Mouse (Mus musculus): ENCODE measurements around the gene Gm14862.
"Not testable (repeated sequence)": the region's sequence is repeated elsewhere in the genome, so short reads cannot be mapped to it uniquely, and the experiment has no call there.

Gm14862 gene

DNA sequence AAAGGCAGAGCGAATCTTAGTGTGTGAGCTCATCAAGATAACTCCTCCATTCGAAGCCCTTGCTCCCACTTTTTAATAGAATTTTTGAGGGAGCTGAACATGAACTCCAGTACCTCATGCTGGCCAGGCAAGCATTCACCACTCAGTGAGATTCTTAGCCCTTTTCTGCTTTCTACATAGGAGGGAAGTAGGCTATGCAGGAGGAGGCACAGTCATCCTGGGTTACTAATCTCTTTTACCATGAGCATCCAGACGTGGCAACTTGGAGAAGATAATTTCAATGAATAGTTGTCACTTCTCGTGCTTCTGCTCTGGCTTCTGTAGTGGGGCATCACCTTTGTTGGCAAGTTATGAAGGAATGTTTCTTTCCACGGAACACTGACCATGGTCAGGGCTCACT lies at the start of gene Gm14862:
Gene Gm14862 (minus strand): TSS at position 134 of the 400 bp plus-strand sequence.
- TF ChIP-seq GATA4 (IDR thresholded peaks at IDR 0.05; ENCODE audit: insufficient replicate concordance, low read length) = no peak

DNA sequence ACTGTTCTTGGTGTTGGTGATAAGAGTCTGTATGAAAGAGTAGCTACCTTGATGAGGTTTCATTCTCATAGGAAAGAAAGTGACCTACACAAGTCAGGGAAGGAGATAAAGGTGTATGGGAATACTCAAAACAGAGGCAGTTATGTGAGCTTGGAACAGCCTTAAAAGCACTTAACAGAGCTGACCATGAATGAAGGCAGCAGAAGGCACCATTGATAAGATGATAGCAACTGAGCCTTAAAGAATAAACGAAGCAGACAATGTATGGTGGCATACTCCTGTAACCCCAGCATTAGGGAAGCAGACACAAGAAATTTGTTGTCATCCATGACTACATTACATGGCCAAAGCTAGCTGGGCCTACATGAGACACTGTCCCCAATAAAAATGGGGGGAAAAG lies 46.8 kb upstream of the Gm14862 start:
- no peak for TF ChIP-seq GATA4 (IDR thresholded peaks at IDR 0.05; ENCODE audit: insufficient replicate concordance, low read length)

DNA sequence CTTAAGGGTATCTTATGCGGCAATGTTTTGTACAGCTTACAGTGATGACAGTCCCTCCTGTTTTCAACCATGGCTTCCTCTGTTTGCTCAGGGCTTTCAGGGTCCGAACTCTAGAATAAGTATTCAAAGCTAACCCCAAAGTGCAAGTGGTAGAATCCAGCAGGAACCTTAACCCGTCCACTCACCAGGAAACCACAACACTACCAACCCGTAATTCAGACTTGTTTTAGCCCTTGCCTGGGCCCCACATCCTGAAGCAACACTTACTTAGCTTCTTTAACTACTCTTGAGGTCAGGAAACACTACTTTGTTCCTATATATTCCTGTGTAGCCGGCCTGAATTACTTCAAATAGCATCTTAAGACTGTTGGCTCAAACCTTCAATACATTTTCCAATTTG lies 46.1 kb upstream of the Gm14862 start:
- no peak for TF ChIP-seq GATA4 (IDR thresholded peaks at IDR 0.05; ENCODE audit: insufficient replicate concordance, low read length)

DNA sequence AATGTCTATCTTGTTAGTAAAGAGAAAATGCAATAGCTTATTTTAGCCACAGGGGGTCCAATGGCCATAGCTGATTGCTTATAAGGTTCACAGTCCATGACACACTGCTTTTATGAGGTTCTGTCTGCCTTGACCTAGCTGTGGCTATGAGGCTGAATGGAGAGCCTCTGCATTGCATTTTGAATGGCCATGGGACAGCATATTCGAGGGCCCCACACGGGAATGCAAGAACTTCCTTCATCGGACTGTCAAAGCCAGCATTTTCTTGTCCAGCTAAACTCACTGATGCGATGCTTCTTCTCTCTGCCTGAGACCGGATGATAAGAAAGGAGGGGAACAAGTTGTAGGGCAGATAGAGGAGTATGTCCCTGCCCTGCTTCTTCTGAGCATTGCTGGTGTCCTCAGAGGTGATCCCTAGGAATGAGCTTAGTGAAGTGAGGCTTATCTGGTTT lies 41.7 kb upstream of the Gm14862 start:
- TF ChIP-seq GATA4 (IDR thresholded peaks at IDR 0.05; ENCODE audit: insufficient replicate concordance, low read length) = no peak

DNA sequence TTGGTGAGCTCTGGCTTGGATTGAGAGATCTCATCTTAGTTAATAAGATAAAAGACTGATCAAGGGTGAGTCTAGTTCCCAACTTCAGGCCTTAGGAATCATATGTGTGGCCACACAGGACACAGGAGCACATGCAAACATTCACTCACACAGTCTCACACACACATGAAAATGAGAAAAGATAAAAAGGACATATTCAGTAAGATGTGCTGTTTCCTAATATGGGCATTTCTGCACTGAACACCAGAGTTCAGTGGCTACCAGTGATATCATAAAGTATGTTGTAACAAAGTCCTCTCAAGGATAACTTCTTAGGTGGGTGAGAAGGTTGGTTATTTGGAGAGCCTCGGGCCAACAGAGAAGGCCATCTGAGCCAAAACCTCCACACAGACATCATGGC lies 26.8 kb upstream of the Gm14862 start, which contains the start of gene H2al1m:
Gene H2al1m (plus strand): TSS at position 301 of the 400 bp plus-strand sequence.
- not testable (repeated sequence) for TF ChIP-seq GATA4 (IDR thresholded peaks at IDR 0.05; ENCODE audit: insufficient replicate concordance, low read length)

DNA sequence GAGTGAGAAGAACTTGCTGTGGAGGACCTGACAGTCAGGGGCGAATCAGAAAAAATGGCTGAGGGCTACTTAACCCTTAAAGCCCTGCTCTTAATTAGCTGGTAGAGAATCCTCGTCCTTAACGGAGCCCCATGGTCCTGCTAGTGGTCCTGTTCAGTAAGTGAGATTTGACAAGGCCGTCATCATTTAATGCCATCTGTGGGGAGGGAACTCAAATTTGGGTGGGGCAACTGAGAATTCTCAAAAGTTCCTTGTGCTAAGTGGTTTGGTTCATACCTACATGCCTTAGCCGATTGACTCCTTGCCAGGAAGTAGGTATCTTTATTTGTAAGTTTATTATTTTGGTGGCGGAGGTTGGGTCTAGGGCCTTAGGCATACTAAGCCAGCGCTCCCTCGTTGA lies 17.6 kb upstream of the Gm14862 start:
- no peak for TF ChIP-seq GATA4 (IDR thresholded peaks at IDR 0.05; ENCODE audit: insufficient replicate concordance, low read length)

DNA sequence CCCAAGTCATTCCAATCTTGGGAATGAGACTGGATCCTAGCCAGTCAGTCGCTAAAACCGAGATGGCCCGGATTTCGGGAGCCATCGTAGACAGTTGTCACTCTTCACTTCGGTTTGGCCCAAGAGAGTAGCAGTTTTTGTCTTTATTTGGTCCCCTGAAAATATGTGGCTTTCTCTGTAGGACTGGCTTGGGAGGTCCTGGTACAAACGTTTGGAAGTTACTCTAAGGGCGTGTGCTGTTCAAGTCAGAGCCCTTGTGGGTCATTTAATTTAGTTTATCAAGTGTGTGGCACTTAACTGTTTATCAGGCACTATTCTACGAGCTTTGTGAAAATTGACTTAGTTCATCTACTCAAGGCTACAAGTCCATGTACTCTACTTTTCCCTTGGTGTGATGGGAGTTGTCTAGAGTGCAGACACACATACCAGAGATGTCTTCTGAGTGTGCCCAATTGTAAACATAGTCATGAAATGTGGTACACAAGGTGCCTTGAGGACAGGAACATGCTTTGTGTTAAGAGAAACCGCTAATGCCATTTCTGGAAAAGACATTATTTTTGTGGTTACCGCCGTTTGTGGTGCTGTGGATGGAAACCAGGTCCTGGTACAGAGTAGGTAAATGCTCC lies 16.8 kb upstream of the Gm14862 start:
- no peak for TF ChIP-seq GATA4 (IDR thresholded peaks at IDR 0.05; ENCODE audit: insufficient replicate concordance, low read length)

DNA sequence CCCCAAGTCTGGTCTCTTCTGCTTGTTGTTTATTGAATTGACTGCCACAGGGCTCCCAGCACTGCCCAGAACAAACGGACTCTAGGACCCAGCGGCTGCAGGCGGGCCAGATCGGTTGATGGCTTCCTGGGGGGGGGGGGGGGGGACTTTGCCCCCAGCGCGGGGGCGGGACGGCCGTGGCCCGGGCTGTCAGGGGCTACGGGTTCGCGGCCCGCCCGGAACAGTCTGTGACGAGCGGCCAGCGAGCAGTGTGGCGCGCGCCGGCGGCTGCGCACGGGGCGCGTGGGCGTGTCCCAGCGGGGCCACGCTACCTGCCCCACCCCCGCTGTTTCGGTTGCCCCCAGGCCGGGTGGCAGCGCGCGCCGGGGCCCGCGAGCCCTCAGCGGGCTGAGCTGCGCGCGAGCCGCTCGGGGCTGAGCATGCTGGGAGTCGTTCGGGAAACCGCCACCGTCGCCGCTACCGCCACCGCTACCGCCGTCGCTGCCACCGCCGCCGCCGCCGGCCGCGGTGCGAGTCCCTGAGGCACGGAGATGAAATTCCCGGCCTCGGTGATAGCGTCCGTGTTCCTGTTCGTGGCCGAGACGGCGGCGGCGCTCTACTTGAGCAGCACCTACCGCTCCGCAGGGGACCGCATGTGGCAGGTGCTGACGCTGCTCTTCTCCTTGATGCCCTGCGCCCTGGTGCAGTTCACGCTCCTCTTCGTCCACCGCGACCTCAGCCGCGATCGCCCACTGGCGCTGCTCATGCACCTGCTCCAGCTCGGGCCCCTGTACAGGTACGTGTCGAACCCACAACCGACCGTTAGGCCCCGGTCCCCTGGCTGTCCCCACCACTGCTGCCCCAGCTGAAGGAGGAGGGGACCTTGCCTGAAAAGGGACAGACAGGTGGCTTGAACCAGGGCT lies 16.0 kb upstream of the Gm14862 start, which contains the start of gene Xk:
Gene Xk (plus strand): TSS at position 297 of the 902 bp plus-strand sequence.
- no peak for TF ChIP-seq GATA4 (IDR thresholded peaks at IDR 0.05; ENCODE audit: insufficient replicate concordance, low read length)

DNA sequence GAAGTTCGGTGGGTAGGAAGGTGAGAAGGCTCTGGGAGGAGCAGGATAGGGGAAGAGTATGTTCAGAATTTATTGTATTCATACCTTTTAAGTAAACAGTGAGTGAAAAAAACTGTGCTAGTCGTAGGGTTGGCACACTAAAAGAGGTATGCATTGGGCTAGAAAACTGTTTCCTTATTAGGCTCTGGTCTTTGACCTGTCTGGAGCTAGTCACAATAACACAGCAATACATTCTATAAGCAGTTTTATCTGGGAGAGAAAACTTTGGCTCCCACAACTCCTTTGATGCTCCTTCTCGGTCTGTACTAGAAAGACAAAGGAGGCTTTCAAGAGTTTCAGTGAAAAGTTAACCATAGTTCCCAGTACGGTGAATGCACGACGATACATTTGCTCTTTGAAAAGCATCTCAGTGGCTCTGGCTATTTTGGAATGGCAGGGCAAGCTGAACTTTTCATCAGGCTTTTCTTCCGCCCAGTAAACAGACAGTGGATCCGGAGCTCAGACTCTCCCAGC lies 15.3 kb upstream of the Gm14862 start:
- no peak for TF ChIP-seq GATA4 (IDR thresholded peaks at IDR 0.05; ENCODE audit: insufficient replicate concordance, low read length)

DNA sequence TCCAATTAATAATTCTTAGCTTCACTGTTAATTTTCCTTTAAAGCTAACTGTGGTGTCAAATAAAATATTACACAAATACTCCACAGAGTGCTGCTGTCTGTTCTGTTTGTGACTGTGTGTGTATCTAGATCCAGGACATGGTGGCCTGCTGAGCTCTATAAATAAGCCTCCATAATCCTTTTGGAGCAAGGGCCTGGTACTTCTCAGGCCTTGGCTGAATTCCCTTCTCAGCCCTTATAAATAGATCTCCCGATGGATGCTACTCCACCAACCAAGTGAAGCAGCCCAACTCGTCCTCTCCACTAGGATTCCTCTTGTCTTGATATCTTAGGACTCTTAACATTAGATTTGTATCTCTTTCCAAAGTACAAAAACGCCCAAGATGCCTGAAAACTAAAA lies 14.4 kb upstream of the Gm14862 start:
- TF ChIP-seq GATA4 (IDR thresholded peaks at IDR 0.05; ENCODE audit: insufficient replicate concordance, low read length) = no peak

DNA sequence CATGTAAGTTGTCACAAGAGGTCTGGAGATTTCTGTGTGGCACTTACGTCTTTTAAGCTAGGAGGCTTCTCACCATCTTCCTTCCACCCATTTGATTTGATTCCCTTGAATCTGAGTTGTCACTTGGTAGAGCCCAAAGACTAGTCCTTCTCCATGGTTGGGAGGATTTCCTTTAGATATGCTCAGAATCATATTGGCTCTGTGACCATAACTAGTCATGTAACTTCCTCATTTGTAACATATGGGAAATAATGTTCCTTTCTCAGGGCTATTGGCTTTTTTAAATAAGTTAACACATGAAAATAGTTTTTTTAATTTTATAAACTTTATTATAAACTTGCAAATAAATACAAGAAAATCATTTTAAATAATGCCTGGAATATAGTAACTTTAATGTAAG lies 2.6 kb upstream of the Gm14862 start:
- TF ChIP-seq GATA4 (IDR thresholded peaks at IDR 0.05; ENCODE audit: insufficient replicate concordance, low read length) = no peak

DNA sequence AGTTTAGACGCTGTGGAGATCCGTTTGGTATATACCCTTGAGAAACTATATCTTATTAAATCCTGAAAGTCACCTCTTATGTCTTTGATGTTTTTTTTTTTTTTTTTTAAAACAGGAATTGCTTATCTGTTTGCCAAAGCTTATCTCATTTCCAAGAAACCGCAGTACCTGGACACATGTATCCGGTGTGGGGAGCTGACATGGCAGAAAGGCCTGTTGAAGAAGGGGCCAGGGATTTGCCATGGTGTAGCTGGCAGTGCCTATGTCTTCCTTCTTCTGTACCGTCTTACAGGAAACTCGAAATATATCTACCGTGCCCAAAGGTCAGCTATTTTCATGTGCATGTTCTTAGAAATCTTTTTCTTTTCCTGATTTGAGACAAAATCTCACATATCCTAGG lies 1.1 kb upstream of the Gm14862 start:
- TF ChIP-seq GATA4 (IDR thresholded peaks at IDR 0.05; ENCODE audit: insufficient replicate concordance, low read length) = no peak

DNA sequence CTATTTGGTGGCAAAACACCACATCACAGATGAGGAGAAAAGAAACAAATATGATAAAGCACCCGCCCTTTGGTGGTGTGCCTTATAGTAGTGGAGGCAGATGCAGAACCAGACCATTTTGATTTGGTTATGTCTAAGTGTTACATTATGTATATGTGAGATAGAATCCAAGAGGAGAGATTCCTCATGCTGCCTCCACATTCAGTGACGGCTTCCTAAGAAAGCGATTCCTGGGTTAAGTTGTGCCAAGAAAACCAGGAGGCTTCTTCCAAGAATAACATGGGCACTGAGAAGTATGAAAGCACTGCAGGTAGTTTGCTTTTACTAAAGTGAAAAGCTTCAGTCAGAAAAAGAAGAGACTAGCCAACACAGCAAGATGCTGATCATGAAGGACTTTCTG lies 1.8 kb downstream of the Gm14862 start:
- no peak for TF ChIP-seq GATA4 (IDR thresholded peaks at IDR 0.05; ENCODE audit: insufficient replicate concordance, low read length)

DNA sequence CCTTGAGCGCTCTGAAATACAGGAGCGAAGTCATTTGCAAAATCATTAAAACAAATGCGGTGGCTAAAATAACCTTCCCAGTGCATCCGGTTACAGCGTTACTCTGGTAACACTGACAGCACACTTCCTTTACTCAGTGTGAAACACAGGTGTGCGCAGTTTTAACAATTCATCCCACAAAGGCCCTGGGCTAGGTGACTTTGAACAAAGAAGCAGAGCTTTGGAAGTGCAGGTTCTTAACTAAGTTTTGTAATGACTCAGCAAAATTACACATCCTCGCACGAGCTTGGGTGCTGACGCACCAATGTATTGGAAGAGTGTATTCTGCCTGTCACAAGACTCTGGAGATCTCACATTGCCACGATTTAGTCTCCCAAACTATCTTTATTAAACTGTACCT lies 2.7 kb downstream of the Gm14862 start:
- TF ChIP-seq GATA4 (IDR thresholded peaks at IDR 0.05; ENCODE audit: insufficient replicate concordance, low read length) = no peak

DNA sequence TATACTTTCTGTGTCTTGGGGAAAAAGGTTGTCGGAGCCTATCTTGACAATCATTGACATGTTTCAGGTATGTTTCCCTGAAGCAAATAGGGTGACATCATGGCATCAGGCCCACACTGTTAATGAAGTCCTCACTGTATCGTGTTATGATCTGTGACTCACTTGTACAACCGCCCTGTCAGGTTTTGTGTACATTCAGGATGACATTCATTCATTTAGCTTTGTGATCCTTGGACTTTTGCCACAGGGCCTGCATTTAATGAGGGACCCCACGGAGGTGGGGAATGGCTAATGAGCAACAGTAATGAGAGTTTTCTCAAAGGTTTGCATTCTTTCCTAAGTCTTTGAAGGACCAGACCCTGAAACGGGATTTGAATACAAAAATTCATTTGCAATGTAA lies 7.8 kb downstream of the Gm14862 start:
- no peak for TF ChIP-seq GATA4 (IDR thresholded peaks at IDR 0.05; ENCODE audit: insufficient replicate concordance, low read length)

Data from liver, adult (tissue).